Mouse (Mus musculus) limb, embryonic 10.5 days (tissue): ENCODE data around the gene Icam2. TPM values are rescaled to one million over a fixed set of nuclear protein-coding genes. Genes with fewer than 3 reads are reported as not detected.

Experiments
- DNase-seq: peaks from one replicate; pipeline ENCODE4 v3.0.0-alpha.2; 2017; ENCODE audit warnings: low spot score
- H3K27ac ChIP-seq: fragments of 300-500 bp; sonication (generic); 2 replicates; pipeline ENCODE4 v1.5.1; 2016; ENCODE audit warnings: mild to moderate bottlenecking
- H3K27me3 ChIP-seq: fragments of 300-500 bp; sonication (generic); 2 replicates; pipeline ENCODE4 v1.6.1; 2016; ENCODE audit warnings: low read depth, mild to moderate bottlenecking; ENCODE audit not compliant: poor library complexity, severe bottlenecking
- H3K36me3 ChIP-seq: fragments of 300-500 bp; sonication (generic); 2 replicates; pipeline ENCODE4 v1.6.1; 2016; ENCODE audit warnings: mild to moderate bottlenecking, moderate library complexity
- H3K4me1 ChIP-seq: fragments of 300-500 bp; sonication (generic); 2 replicates; pipeline ENCODE4 v1.6.1; 2016
- H3K4me3 ChIP-seq: fragments of 300-500 bp; sonication (generic); 2 replicates; pipeline ENCODE4 v1.5.1; 2016; ENCODE audit warnings: mild to moderate bottlenecking, moderate library complexity
- H3K9me3 ChIP-seq: fragments of 300-500 bp; sonication (generic); replicated peaks from 2 replicates; pipeline ENCODE4 v1.6.1; 2016; ENCODE audit warnings: mild to moderate bottlenecking
- WGBS: fragments of 180-500 bp; shearing (Covaris S2); methylation state at CpG from one replicate; pipeline ENCODE4 v1.1.7; 2016; 5-methylcytosine and 5-hydroxymethylcytosine counted together
- polyA plus RNA-seq: library from polyadenylated mRNA; unstranded; fragments of >200 nt; fragmentation: Nextera tagmentation; extraction: Ambion mirVana; gene quantifications from 2 replicates; pipeline ENCODE4 v1.2.1, GENCODE M21; 2016

The Icam2 gene
- polyA plus RNA-seq, 1 experiment from 2014 or later = 24.7 TPM

GRCm38 (mm10) chr11:106329128-106329527 is 58.7 kb downstream of the Icam2 start:
- DNase-seq = no peak
- WGBS = 71% methylated on average over 6 of the region's 6 CpGs
- Histone ChIP-seq H3K4me1 (peaks cover 43% of the 10 kb centered on the region), H3K9me3 (no peaks in the 10 kb centered on the region), H3K36me3 (no peaks in the 10 kb centered on the region), H3K4me3 (no peak overlapping the region), H3K27ac (no peak overlapping the region), H3K27me3 (no peaks in the 10 kb centered on the region)

- peaks cover 41% of the 10 kb centered on the region for H3K4me1 ChIP-seq
- no peaks in the 10 kb centered on the region for H3K36me3 ChIP-seq
- H3K4me3 ChIP-seq = no peak overlapping the region
- H3K27me3 ChIP-seq = no peaks in the 10 kb centered on the region
- H3K27ac ChIP-seq = peak overlapping the region; percentile 39; the same call in 1 of the 2 replicates
- DNase-seq = no peak
- H3K9me3 ChIP-seq = no peaks in the 10 kb centered on the region
- 57% methylated on average over 5 of the region's 5 CpGs for WGBS
Measured at GRCm38 (mm10) chr11:106328521-106328920, 59.4 kb downstream of the Icam2 start.

Other genes with a start within 250 kb of the Icam2 start
- gene Gm10840, start 227.2 kb downstream of the Icam2 start, polyA plus RNA-seq = 1.0 TPM in 1 of 2 replicates, not detected in the other
- 603 and 638 TPM in 2 replicates for gene Limd2, start 227.2 kb downstream of the Icam2 start, polyA plus RNA-seq
- 37.8 and 45.3 TPM in 2 replicates for gene Strada, start 185.9 kb downstream of the Icam2 start, polyA plus RNA-seq
- gene Ccdc47, start 171.7 kb downstream of the Icam2 start, polyA plus RNA-seq = 57.4 and 60.1 TPM in 2 replicates
- gene Ddx42, start 171.1 kb downstream of the Icam2 start, polyA plus RNA-seq = 94.9 and 108 TPM in 2 replicates
- gene Ftsj3, start 132.0 kb downstream of the Icam2 start, polyA plus RNA-seq = 85.6 and 91.1 TPM in 2 replicates
- 415 and 441 TPM in 2 replicates for gene Psmc5, start 131.9 kb downstream of the Icam2 start, polyA plus RNA-seq
- 66.4 and 72.6 TPM in 2 replicates for gene Smarcd2, start 115.1 kb downstream of the Icam2 start, polyA plus RNA-seq
- gene Tcam1, start 111.4 kb downstream of the Icam2 start, polyA plus RNA-seq = 0.18 and 0.36 TPM in 2 replicates
- not detected in 2 replicates for gene Gh, start 86.2 kb downstream of the Icam2 start, polyA plus RNA-seq
- 2.4 and 2.6 TPM in 2 replicates for gene Cd79b, start 73.3 kb downstream of the Icam2 start, polyA plus RNA-seq
- 0.03 TPM in 1 of 2 replicates, not detected in the other for gene Scn4a, start 34.8 kb downstream of the Icam2 start, polyA plus RNA-seq
- not detected in 2 replicates for gene Prr29, start 22.6 kb downstream of the Icam2 start, polyA plus RNA-seq
- gene Ern1, start 99.8 kb upstream of the Icam2 start, polyA plus RNA-seq = 7.4 and 8.2 TPM in 2 replicates
- gene Tex2, start 225.3 kb upstream of the Icam2 start, polyA plus RNA-seq = 6.9 and 7.2 TPM in 2 replicates